Mouse (Mus musculus) monocyte, adult 2 months (primary cell): ENCODE measurements around the gene 2210017I01Rik.

Experiments used
- DNase-seq, 2 experiments: peaks; one replicate each; pipeline ENCODE4 v3.0.0; 2022; ENCODE audit warnings: low spot score in 2 of 2, low read depth in 1 of 2

The 2210017I01Rik gene

GRCm38 (mm10) chr3:92568752-92569151 is 38.5 kb downstream of the 2210017I01Rik start:
- no peak for DNase-seq

- DNase-seq, result no peak
Observed at GRCm38 (mm10) chr3:92565418-92565817, 41.9 kb downstream of the 2210017I01Rik start.
